Mouse (Mus musculus) cerebellum, adult 8-10 months (tissue): ENCODE measurements around the gene Krba1.

ENCODE experiments used
- DNase-seq: peaks from one replicate; pipeline ENCODE4 v3.0.0; 2022

The Krba1 gene

GRCm38 (mm10) chr6:48452771-48453170 is 57.4 kb downstream of the Krba1 start:
- DNase-seq: no peak

GRCm38 (mm10) chr6:48464966-48465679 is 69.7 kb downstream of the Krba1 start:
- DNase-seq: no peak

GRCm38 (mm10) chr6:48466715-48467114 is 71.3 kb downstream of the Krba1 start:
- DNase-seq: no peak

GRCm38 (mm10) chr6:48467490-48467889 is 72.1 kb downstream of the Krba1 start:
- no peak for DNase-seq
